Comparison of ENCODE assay signal across 7 mouse cellular contexts in genomic region chr9:21927208-21927753, GRCm38 (mm10). TPM values are rescaled to one million over a fixed set of nuclear protein-coding genes. Genes with fewer than 3 reads are reported as not detected.
A peak's percentile ranks its signal among the peaks of the same experiment; 100 is the strongest.
DNase-seq lines count a peak whose midpoint lies in the region; ATAC-seq lines count a peak whose summit lies in the region.

TSS of gene Ccdc159 (plus strand) at chr9:21927471.
TSS of gene Tmem205 (minus strand) at chr9:21927556.

- DNase-seq in adrenal gland, postnatal 25 days: peak; percentile 92
- DNase-seq in embryo, embryonic 9.5 days (ENCODE audit: extremely low spot score): peak; percentile 93
- DNase-seq in gastrocnemius, postnatal 36 days: peak; percentile 81 to 90
- DNase-seq in intestine, embryonic 14.5 days (ENCODE audit: low spot score): peak; percentile 88
- peak; percentile 91 to 95 for DNase-seq in left cerebral cortex, postnatal 10 days (ENCODE audit: extremely low spot score in 1 of 2, low spot score in 2 of 2)
- peak; percentile 92 for DNase-seq in right cerebral cortex, postnatal 25 days

- H3K4me3 ChIP-seq in intestine, embryonic 14.5 days (ENCODE audit: low read depth, low read length): peak within 1 kb of the TSS; percentile 64

- peak within 1 kb of the TSS; percentile 57; the same call in 1 of the 2 replicates for H3K27ac ChIP-seq in intestine, embryonic 14.5 days (ENCODE audit: low read depth)

- no peaks in the 10 kb centered on the region for H3K36me3 ChIP-seq in intestine, embryonic 14.5 days (ENCODE audit: control insufficient read depth, insufficient read depth, low read length)

- ATAC-seq in intestine, embryonic 14.5 days (replicated peaks; ENCODE audit: low FRiP score, low TSS enrichment, low read depth): peak; percentile 99
- peak; percentile 77 for ATAC-seq in megakaryocyte progenitor cell, adult 5-6 weeks (replicated peaks; ENCODE audit: poor library complexity)

- no peaks in the 10 kb centered on the region for H3K27me3 ChIP-seq in intestine, embryonic 14.5 days (replicated peaks; ENCODE audit: control insufficient read depth, insufficient read depth, low read length)

- peaks cover 14% of the 10 kb centered on the region for H3K4me1 ChIP-seq in intestine, embryonic 14.5 days (replicated peaks; ENCODE audit: control insufficient read depth, insufficient read depth, low read length)

- H3K4me2 ChIP-seq in intestine, embryonic 14.5 days (ENCODE audit: low read length): peak within 1 kb of the TSS; percentile 80

- intact Hi-C loops in gastrocnemius, postnatal 36 days (cut with DNase I): no loop called here
- intact Hi-C loops in left cerebral cortex, postnatal 10 days (cut with DNase I): no loop called here

- no peaks in the 10 kb centered on the region for H3K9me3 ChIP-seq in intestine, embryonic 14.5 days (ENCODE audit: control insufficient read depth, low read length)

- WGBS in intestine, embryonic 14.5 days: 0% methylated on average over 28 of the region's 28 CpGs

- H3K9ac ChIP-seq in intestine, embryonic 14.5 days (ENCODE audit: low read length): peak within 1 kb of the TSS; percentile 69

RNA-seq across cellular contexts. Expression of gene Ccdc159, which starts in this region (rescaled TPM):
- total RNA-seq in adrenal gland, postnatal 25 days (2021): 13.6 and 19.1 TPM in 2 replicates
- under 1 TPM in 1 of 2 experiments, not detected in 1; 0.30 TPM for total RNA-seq in gastrocnemius, postnatal 36 days (2021)
- polyA plus RNA-seq in intestine, embryonic 14.5 days (2014; fragmentation: Nextera tagmentation; extraction: Ambion mirVana): 3.8 and 4.2 TPM in 2 replicates
- 10 to 100 TPM; 15.3 to 15.8 TPM for total RNA-seq in left cerebral cortex, postnatal 10 days (2021)
- total RNA-seq in megakaryocyte progenitor cell, adult 5-6 weeks (2015): 0.12 TPM in 1 of 2 replicates, not detected in the other
- total RNA-seq in megakaryocyte progenitor cell, adult 5-6 weeks (2017): 0.08 and 0.41 TPM in 2 replicates

RNA-seq across cellular contexts. Expression of gene Tmem205, which starts in this region (rescaled TPM):
- total RNA-seq in adrenal gland, postnatal 25 days (2021): 471 and 609 TPM in 2 replicates
- 10 to 100 TPM in 1 of 2 experiments, 1 to 10 TPM in 1; 7.8 to 10.5 TPM for total RNA-seq in gastrocnemius, postnatal 36 days (2021)
- 57.1 and 59.6 TPM in 2 replicates for polyA plus RNA-seq in intestine, embryonic 14.5 days (2014; fragmentation: Nextera tagmentation; extraction: Ambion mirVana)
- total RNA-seq in left cerebral cortex, postnatal 10 days (2021): 10 to 100 TPM; 31.2 to 35.1 TPM
- total RNA-seq in megakaryocyte progenitor cell, adult 5-6 weeks (2015): 49.4 and 60.5 TPM in 2 replicates
- total RNA-seq in megakaryocyte progenitor cell, adult 5-6 weeks (2017): 19.7 and 22.1 TPM in 2 replicates

Comparison
In these comparisons a context has a peak if more than half of its experiments do, and no peak if none do; other contexts are left out.
1. Peak in every context shown above with its lines: DNase-seq, ATAC-seq, H3K4me3 ChIP-seq and H3K27ac ChIP-seq.
2. RNA of gene Ccdc159 (total RNA-seq): 13.6 to 19.1 TPM in adrenal gland, postnatal 25 days and 15.3 to 15.8 TPM in left cerebral cortex, postnatal 10 days; 0.30 TPM in gastrocnemius, postnatal 36 days and 0.08 to 0.41 TPM in megakaryocyte progenitor cell, adult 5-6 weeks; every median in the first group is over 10 times any median in the second.